In the genomic region with DNA sequence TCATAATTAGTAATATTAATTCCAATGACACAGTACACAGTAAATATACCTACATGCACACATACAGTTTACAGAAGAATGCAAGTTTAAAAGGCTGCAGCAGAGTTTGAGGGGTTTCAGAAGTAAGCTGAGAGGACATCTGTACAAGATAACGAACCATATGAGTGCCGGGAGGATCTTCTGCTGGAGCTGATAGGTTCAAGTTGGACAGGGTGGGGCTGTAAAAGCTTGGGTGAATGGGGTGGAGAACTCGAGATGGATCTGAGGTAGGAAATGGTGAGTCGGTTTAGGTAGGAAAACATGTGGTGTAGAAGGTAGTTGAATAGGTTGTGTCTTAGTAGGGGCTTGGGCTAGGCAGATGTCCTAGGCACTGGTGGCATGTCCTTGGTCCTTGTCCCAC, we compare ENCODE assay signal across 17 mouse cellular contexts.
"Had no signal": no experiment of that assay in that cellular context is flagged by ENCODE, and none has a peak within 500 bp of the region (broad histone marks: within the 10 kb centered on the region; RNA-seq: fewer than 3 reads in every experiment).

No protein-coding gene starts in this region.

- H3K9ac ChIP-seq: lung, embryonic 14.5 days; midbrain, embryonic 12.5 days; neural tube, embryonic 12.5 days had no signal

- H3K4me2 ChIP-seq: lung, embryonic 14.5 days; midbrain, embryonic 12.5 days; neural tube, embryonic 12.5 days had no signal

- H3K4me1 ChIP-seq: midbrain, embryonic 10.5 days; midbrain, embryonic 12.5 days; neural tube, embryonic 12.5 days had no signal

- H3K36me3 ChIP-seq: midbrain, embryonic 10.5 days; midbrain, embryonic 12.5 days; neural tube, embryonic 12.5 days had no signal

- H3K27ac ChIP-seq: midbrain, embryonic 10.5 days; midbrain, embryonic 12.5 days; neural tube, embryonic 12.5 days had no signal

- DNase-seq: lung, adult 18-20 months; lung, embryonic 14.5 days; lung, postnatal 10 days; lung, postnatal 4 days; midbrain, embryonic 14.5 days; right cerebral cortex, adult 18-20 months; right cerebral cortex, postnatal 25 days; right cerebral cortex, postnatal 4 days; spleen, adult 18-20 months; thymus, adult 18-20 months; thymus, postnatal 14 days; thymus, postnatal 36 days had no signal

- H3K9me3 ChIP-seq: midbrain, embryonic 10.5 days; midbrain, embryonic 12.5 days; neural tube, embryonic 12.5 days had no signal

- H3K27me3 ChIP-seq: midbrain, embryonic 12.5 days; neural tube, embryonic 12.5 days had no signal

- ATAC-seq: midbrain, embryonic 16.5 days had no signal

- H3K4me3 ChIP-seq: midbrain, embryonic 10.5 days; midbrain, embryonic 12.5 days; myocyte; neural tube, embryonic 12.5 days had no signal
